Mouse (Mus musculus) CH12.LX (cell line): Measurements from ENCODE around the gene Prdm2. TPM values are rescaled to one million over a fixed set of nuclear protein-coding genes. Genes with fewer than 3 reads are reported as not detected.

Experiments
- DNase-seq: peaks from one replicate; pipeline ENCODE4 v3.0.0-alpha.2; 2013; ENCODE audit errors: extremely low read depth
- H3K27ac ChIP-seq: 2 replicates; pipeline ENCODE4 v1.5.1; 2012; ENCODE audit warnings: low read depth, mild to moderate bottlenecking, control low read depth, moderate library complexity; ENCODE audit not compliant: insufficient read depth
- H3K27me3 ChIP-seq: replicated peaks from 2 replicates; pipeline ENCODE3; 2012; ENCODE audit warnings: inconsistent platforms
- H3K36me3 ChIP-seq, 2 experiments: replicated peaks in 1 of 2; 2 replicates each; pipeline versions ENCODE3 to v1.6.1; 2012; ENCODE audit warnings: inconsistent platforms in 1 of 2, low read length in 1 of 2, mild to moderate bottlenecking in 1 of 2, mixed read lengths in 1 of 2, moderate library complexity in 1 of 2; ENCODE audit not compliant: control insufficient read depth in 1 of 2, insufficient read depth in 1 of 2
- H3K4me1 ChIP-seq, 2 experiments: 2 replicates each; pipeline ENCODE4 v1.6.1; 2012; ENCODE audit warnings: inconsistent platforms in 1 of 2, moderate library complexity in 1 of 2; ENCODE audit not compliant: insufficient read depth in 2 of 2, control insufficient read depth in 1 of 2
- H3K4me2 ChIP-seq: 2 replicates; pipeline ENCODE4 v1.6.1; 2012; ENCODE audit warnings: low read depth, mild to moderate bottlenecking, control low read depth; ENCODE audit not compliant: poor library complexity, insufficient read depth, severe bottlenecking
- H3K4me3 ChIP-seq, 3 experiments: fragments of 150-350 bp in 1 of 3; sonication (generic) in 1 of 3; replicated peaks in 1 of 3; 2 replicates each; pipeline versions ENCODE3 to v1.5.1; 2011 to 2012; ENCODE audit warnings: low read depth in 2 of 3, low read length in 2 of 3, mild to moderate bottlenecking in 2 of 3, moderate library complexity in 2 of 3, control low read depth in 1 of 3, improper control_type of control experiment in 1 of 3, inconsistent platforms in 1 of 3, mixed read lengths in 1 of 3; ENCODE audit not compliant: poor library complexity in 1 of 3
- H3K79me2 ChIP-seq: replicated peaks from 2 replicates; pipeline ENCODE4 v1.6.1; 2012; ENCODE audit warnings: mild to moderate bottlenecking, moderate library complexity; ENCODE audit not compliant: control insufficient read depth, poor library complexity, insufficient read depth, severe bottlenecking; ENCODE audit errors: extremely low read depth
- H3K9ac ChIP-seq: 2 replicates; pipeline ENCODE4 v1.6.1; 2012; ENCODE audit warnings: low read depth, mild to moderate bottlenecking, control low read depth, moderate library complexity; ENCODE audit not compliant: insufficient read depth
- H3K9me3 ChIP-seq: replicated peaks from 2 replicates; pipeline ENCODE3; 2012; ENCODE audit warnings: low read length, inconsistent platforms, mixed read lengths
- BHLHE40 ChIP-seq: IDR thresholded peaks from 2 replicates; pipeline ENCODE4 v1.6.1; 2011; ENCODE audit warnings: mild to moderate bottlenecking, low read depth, low read length, improper control_type of control experiment
- CHD2 ChIP-seq: IDR thresholded peaks from 2 replicates; pipeline ENCODE4 v1.6.1; 2011; ENCODE audit warnings: low read length, improper control_type of control experiment
- E2F4 ChIP-seq: IDR thresholded peaks from 2 replicates; pipeline ENCODE4 v1.6.1; 2011; ENCODE audit warnings: low read depth, low read length, improper control_type of control experiment; ENCODE audit not compliant: insufficient replicate concordance
- EP300 ChIP-seq: IDR thresholded peaks from 2 replicates; pipeline ENCODE4 v1.6.1; 2011; ENCODE audit warnings: low read length, improper control_type of control experiment
- ETS1 ChIP-seq: conservative IDR thresholded peaks from 2 replicates; pipeline ENCODE4 v1.6.1; 2012; ENCODE audit warnings: low read depth, mild to moderate bottlenecking, inconsistent platforms, low read length, improper control_type of control experiment, moderate library complexity
- GABPA ChIP-seq: IDR thresholded peaks from 2 replicates; pipeline ENCODE4 v1.6.1; 2012; ENCODE audit warnings: low read depth, low read length, improper control_type of control experiment, inconsistent platforms; ENCODE audit not compliant: insufficient replicate concordance
- HCFC1 ChIP-seq: IDR thresholded peaks from 2 replicates; pipeline ENCODE4 v1.6.1; 2012; ENCODE audit warnings: low read depth, mild to moderate bottlenecking, inconsistent platforms, low read length, improper control_type of control experiment
- JUN ChIP-seq: IDR thresholded peaks from 2 replicates; pipeline ENCODE4 v1.6.1; 2011; ENCODE audit warnings: low read depth, mild to moderate bottlenecking, low read length, improper control_type of control experiment, moderate library complexity; ENCODE audit not compliant: insufficient read depth
- JUND ChIP-seq: conservative IDR thresholded peaks from 2 replicates; pipeline ENCODE4 v1.6.1; 2011; ENCODE audit warnings: low read depth, low read length, improper control_type of control experiment
- MAZ ChIP-seq: IDR thresholded peaks from 2 replicates; pipeline ENCODE4 v1.6.1; 2012; ENCODE audit warnings: low read depth, mild to moderate bottlenecking, inconsistent platforms, low read length, improper control_type of control experiment, moderate library complexity
- MXI1 ChIP-seq: IDR thresholded peaks from 2 replicates; pipeline ENCODE4 v1.6.1; 2011; ENCODE audit warnings: mild to moderate bottlenecking, low read depth, low read length, improper control_type of control experiment
- MYC ChIP-seq: IDR thresholded peaks from 2 replicates; pipeline ENCODE4 v1.6.1; 2011; ENCODE audit warnings: low read depth, mild to moderate bottlenecking, improper control_type of control experiment, low read length
- NRF1 ChIP-seq: IDR thresholded peaks from 2 replicates; pipeline ENCODE4 v1.6.1; 2014; ENCODE audit warnings: low read depth, mild to moderate bottlenecking, inconsistent platforms, low read length, improper control_type of control experiment, moderate library complexity
- POLR2A ChIP-seq: IDR thresholded peaks from 2 replicates; pipeline ENCODE4 v1.6.1; 2011; ENCODE audit warnings: low read depth, mild to moderate bottlenecking, improper control_type of control experiment, low read length
- POLR2AphosphoS2 ChIP-seq: IDR thresholded peaks from 2 replicates; pipeline ENCODE4 v1.6.1; 2011; ENCODE audit warnings: low read depth, low read length, improper control_type of control experiment
- SIN3A ChIP-seq: IDR thresholded peaks from 2 replicates; pipeline ENCODE4 v1.6.1; 2012; ENCODE audit warnings: low read length, improper control_type of control experiment, inconsistent platforms
- SMC3 ChIP-seq: IDR thresholded peaks from 2 replicates; pipeline ENCODE4 v1.6.1; 2011; ENCODE audit warnings: low read depth, low read length, improper control_type of control experiment
- TBP ChIP-seq: conservative IDR thresholded peaks from 2 replicates; pipeline ENCODE4 v1.6.1; 2011; ENCODE audit warnings: low read depth, low read length, improper control_type of control experiment
- TCF12 ChIP-seq: IDR thresholded peaks from 2 replicates; pipeline ENCODE4 v1.6.1; 2014; ENCODE audit warnings: low read depth, mild to moderate bottlenecking, inconsistent platforms, low read length, improper control_type of control experiment
- USF1 ChIP-seq: IDR thresholded peaks from 2 replicates; pipeline ENCODE4 v1.6.1; 2014; ENCODE audit warnings: low read depth, mild to moderate bottlenecking, inconsistent platforms, low read length, improper control_type of control experiment
- USF2 ChIP-seq: conservative IDR thresholded peaks from 2 replicates; pipeline ENCODE4 v1.6.1; 2011; ENCODE audit warnings: low read depth, low read length, improper control_type of control experiment
- ZC3H11A ChIP-seq: IDR thresholded peaks from 2 replicates; pipeline ENCODE4 v1.6.1; 2012; ENCODE audit warnings: low read depth, mild to moderate bottlenecking, inconsistent platforms, low read length, improper control_type of control experiment
- ZMIZ1 ChIP-seq: IDR thresholded peaks from 2 replicates; pipeline ENCODE4 v1.6.1; 2012; ENCODE audit warnings: low read depth, mild to moderate bottlenecking, inconsistent platforms, low read length, improper control_type of control experiment
- ZNF384 ChIP-seq: IDR thresholded peaks from 2 replicates; pipeline ENCODE4 v1.6.1; 2012; ENCODE audit warnings: low read depth, low read length, improper control_type of control experiment, inconsistent platforms
- dilution Hi-C: fragments of 300-500 bp; cut with MboI; formaldehyde crosslinking; loops from 2 replicates; pipeline ENCODE4 v1.14.3; 2020; ENCODE audit warnings: low sequenced_read_pairs; ENCODE audit not compliant: extremely low pct_unique_long_range_greater_than_20kb, extremely low pct_ligation_motif_present
- in situ Hi-C: fragments of 300-500 bp; cut with MboI; formaldehyde crosslinking; loops from 3 replicates; pipeline ENCODE4 v1.14.3; 2019; ENCODE audit warnings: low sequenced_read_pairs, low pct_ligation_motif_present, low pct_unique_long_range_greater_than_20kb, mixed read lengths
- polyA plus RNA-seq: library from polyadenylated mRNA; unstranded; fragments of >175 nt; gene quantifications from 2 replicates; pipeline ENCODE4 v1.2.1, GENCODE M21; 2012; ENCODE audit warnings: low read depth; ENCODE audit not compliant: insufficient read length
- total RNA-seq, 2 experiments: library from RNA; depleted of rRNA; stranded (reverse); fragments of 300-350 nt in 1 of 2; fragments of >200 nt in 1 of 2; gene quantifications; 2 replicates each; pipeline ENCODE4 v1.2.3; 2012 to 2014

Prdm2 gene
- total and polyA plus RNA-seq, 3 experiments, result 3.8 to 16.1 (median 7.1) TPM

DNA sequence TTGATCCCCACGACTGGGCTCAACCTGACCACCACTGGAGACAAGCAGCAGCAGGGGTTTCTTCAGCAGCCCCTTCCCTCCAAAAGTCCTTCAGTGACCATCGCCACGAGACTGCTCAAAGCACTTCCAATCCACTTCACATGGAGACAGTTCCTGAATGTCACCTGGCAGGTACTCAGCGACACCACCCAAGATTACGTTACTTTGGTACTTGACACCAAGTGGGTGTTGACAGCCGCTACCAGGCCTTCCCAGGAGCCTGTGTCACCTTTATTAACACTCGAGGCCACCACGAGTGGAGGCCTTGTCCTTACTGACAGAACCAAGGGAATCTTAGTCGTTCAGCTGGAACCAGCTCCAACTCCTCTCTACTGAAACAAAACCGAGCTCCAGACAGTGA, 89.8 kb downstream of the Prdm2 start:
- TF ChIP-seq MXI1, result no peak
- no peak for TF ChIP-seq NRF1
- TF ChIP-seq SMC3, result no peak
- no peak for TF ChIP-seq ZNF384
- TF ChIP-seq JUN, result no peak
- TF ChIP-seq EP300, result no peak
- no peak for TF ChIP-seq E2F4
- no peak for TF ChIP-seq POLR2A
- no peak for TF ChIP-seq CHD2
- in situ Hi-C loops, result no loop called here
- Histone ChIP-seq H3K9me3 (no peaks in the 10 kb centered on the region), H3K4me1 (peaks cover 9 to 37% of the 10 kb centered on the region in 2 experiments; a peak in 3 of 4 replicates), H3K36me3 (peaks cover 28 to 78% of the 10 kb centered on the region in 2 experiments), H3K79me2 (peaks cover 9% of the 10 kb centered on the region; the same call in 1 of the 2 replicates), H3K9ac (no peak overlapping the region), H3K27ac (no peak overlapping the region), H3K4me2 (no peak overlapping the region), H3K27me3 (no peaks in the 10 kb centered on the region), H3K4me3 (no peak overlapping the region)
- DNase-seq, result no peak
- dilution Hi-C loops, result no loop called here

DNA sequence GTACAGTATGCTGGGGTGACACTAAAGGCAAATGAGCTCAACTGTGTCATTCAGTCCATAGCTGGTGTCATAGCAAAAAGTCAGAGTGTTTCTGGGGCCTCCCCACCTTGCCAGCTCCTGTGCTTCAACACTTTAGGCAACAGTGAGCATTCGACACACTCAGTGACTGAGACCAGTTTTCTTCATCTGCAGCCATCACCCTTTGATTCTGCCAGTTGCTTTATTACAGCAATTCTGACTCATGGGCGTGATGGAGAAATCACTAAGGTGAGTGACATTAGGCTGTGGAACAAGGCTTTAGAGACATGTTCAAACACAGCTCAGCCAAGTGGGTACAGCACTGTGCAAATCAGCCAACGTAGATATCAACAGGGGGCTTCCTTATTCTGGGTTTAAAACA, 91.6 kb downstream of the Prdm2 start:
- dilution Hi-C loops, result no loop called here
- Histone ChIP-seq H3K79me2 (peaks cover 4% of the 10 kb centered on the region), H3K9ac (no peak overlapping the region), H3K4me3 (no peak overlapping the region), H3K4me2 (no peak overlapping the region), H3K36me3 (peaks cover 22 to 80% of the 10 kb centered on the region in 2 experiments), H3K9me3 (no peaks in the 10 kb centered on the region), H3K27me3 (no peaks in the 10 kb centered on the region), H3K27ac (no peak overlapping the region), H3K4me1 (peaks cover 9 to 45% of the 10 kb centered on the region in 2 experiments; a peak in 3 of 4 replicates)
- TF ChIP-seq ETS1, result no peak
- TF ChIP-seq E2F4, result no peak
- TF ChIP-seq ZC3H11A, result no peak
- no peak for TF ChIP-seq MAZ
- TF ChIP-seq TBP, result no peak
- no peak for TF ChIP-seq ZMIZ1
- TF ChIP-seq USF1, result no peak
- TF ChIP-seq POLR2AphosphoS2, result no peak
- TF ChIP-seq MXI1, result no peak
- TF ChIP-seq GABPA, result no peak
- no peak for TF ChIP-seq BHLHE40
- TF ChIP-seq SIN3A, result no peak
- TF ChIP-seq JUND, result no peak
- TF ChIP-seq EP300, result no peak
- no peak for TF ChIP-seq TCF12
- TF ChIP-seq USF2, result no peak
- no peak for TF ChIP-seq MYC
- no peak for TF ChIP-seq HCFC1
- no peak for TF ChIP-seq SMC3
- DNase-seq, result no peak
- in situ Hi-C loops, result no loop called here
